Mouse (Mus musculus): ENCODE measurements around the gene Cybrd1.

The Cybrd1 gene

DNA sequence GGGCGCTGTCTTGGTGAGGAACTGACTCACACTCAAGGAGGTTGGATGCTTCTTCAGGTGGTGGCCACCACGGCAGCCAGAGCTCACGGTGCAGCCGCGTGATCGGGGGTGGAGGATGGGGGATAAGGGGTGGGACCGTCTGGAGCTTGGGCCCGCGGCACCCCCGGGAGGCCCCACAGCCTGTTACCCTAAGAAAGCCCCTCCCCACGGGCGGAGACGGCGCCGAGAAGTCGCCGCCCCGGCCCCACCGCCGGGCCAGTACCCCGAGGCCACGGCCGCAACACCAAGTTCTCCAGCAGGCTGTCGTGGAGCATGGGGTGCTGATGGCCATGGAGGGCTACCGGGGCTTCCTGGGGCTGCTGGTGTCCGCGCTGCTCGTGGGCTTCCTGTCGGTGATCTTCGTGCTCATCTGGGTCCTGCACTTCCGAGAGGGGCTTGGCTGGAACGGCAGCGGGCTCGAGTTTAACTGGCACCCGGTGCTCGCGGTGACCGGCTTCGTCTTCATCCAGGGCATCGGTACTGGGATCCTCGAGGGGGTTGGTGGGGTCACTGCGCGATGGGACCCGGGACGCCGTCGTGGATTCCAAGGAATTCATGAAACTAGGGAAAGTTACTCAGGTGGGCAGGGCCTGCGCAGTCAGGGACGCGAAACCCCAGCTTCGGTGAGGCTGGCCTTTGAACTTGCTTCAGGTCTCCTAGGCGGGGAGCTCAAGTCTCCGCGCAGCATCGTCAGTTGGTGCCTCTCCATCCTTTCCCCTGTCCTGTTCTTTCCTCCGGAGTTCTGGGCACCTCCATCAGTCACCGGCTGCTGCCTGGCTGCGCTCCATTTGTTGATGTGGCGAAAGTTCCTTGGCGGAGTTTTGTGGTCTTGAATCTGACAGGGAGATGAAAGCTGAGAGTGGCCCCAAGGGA, at the start of gene Cybrd1:
Cybrd1 (plus strand) TSS at position 127 of the 912 bp plus-strand sequence.
- peak; percentile 69 to 80 for DNase-seq

DNA sequence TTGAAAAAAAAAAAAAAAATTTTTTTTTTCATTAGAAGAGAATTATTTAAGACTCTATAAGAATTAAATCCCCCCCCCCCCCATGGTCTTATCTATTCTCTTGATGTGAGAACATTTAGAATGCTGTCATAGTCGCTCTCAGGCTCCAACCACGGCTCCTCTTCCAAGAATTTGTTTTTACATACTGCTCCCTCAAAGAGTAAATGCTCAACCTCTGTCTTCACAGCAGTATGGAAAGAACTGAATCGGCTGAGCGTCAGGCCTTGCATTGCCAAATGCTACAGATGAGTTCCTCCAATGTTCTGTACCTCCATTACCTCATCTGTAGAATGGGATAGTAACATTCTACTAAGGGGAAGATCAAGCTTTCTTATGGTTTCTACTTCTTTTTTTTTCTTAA, 46.1 kb upstream of the Cybrd1 start:
- DNase-seq = no peak

DNA sequence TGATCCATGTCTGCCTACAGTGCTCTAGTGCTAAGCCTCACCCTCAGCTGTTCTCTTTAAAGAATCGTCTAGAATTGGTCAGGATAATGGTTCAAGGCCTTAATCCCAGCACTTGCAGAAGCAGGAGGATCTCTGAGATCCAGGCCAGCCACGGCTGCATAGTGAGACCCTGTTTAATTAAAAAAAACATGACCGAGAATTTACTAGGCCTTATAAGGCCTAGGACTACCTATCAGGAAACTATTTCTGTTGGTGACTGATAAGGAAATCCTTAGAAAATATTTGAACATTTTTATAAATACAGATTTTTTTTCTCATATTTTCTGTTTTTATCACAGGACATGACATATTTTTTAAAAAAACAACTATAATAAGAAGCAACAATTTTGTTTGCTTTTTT, 44.4 kb upstream of the Cybrd1 start:
- DNase-seq = no peak

DNA sequence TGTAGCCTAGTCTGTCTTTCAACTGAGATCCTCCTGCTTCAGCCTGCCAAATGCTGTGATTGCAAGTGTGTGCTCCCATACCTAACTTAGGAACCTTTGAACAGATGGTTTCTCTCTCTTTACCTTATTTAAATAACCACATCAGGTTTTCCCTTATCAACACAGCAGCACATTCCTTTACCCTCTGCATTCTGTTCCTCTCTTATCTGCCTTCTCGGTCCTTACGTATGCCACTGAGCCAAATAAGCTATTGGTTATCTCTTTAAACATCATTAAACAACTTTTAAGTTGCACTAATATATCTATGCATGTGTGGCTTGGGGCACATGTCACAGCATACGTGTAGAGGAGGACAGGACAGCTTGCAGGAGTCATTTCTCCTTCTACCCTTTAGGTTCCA, 43.9 kb upstream of the Cybrd1 start:
- DNase-seq = no peak

DNA sequence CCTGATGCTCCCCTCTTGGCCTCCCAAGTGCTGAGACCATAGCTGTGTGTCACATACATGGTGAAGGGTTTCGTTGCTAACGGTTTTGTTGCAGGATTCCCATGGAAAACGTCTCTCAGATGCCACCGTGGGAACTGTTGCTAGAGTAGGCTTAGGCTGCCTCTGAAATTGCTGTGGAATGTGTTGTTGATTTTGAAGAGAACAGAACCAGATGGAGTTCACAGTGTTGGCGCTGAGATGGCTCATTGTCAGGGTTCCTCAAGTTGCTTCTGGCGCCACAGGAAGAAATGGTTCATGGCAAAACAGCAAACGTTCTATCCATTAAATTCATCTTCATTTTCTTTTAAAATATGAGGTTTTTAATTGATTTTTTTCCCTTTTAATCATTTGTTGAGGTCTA, 35.3 kb upstream of the Cybrd1 start:
- DNase-seq = no peak

DNA sequence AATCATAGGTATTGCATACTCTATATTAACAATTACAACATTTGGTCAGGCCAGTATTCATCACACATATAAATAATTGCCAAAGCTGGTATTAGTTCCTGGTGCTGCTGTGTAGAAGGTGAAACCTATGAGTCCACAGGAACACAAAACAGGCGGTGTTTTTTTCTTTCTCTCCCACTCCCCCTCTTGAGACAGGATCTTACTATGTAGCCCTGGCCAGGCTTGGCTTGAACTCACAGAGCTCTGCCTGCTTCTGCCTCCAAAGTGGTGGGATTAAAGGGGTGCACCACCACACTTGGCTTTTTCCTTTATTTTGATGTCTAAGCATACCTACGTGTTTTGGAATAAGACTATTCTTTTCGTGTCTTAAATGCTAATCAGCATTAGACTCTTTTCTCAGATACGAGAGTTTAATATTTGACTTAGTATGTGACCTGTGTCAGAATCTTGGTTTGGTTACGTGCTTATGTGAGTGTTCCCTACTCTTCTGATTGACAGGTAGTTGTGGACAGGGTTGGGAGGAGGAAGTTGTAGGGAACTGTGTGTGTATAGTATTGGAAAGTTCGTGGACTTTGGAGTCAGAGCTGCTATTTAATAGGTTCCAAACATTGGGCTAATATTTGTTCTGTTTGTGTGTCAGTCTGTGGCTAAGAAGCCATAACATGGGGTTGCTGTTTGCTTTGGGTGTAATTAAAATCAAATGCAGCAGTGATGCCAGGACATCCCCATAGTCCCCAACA, 34.1 kb upstream of the Cybrd1 start:
- DNase-seq = no peak

DNA sequence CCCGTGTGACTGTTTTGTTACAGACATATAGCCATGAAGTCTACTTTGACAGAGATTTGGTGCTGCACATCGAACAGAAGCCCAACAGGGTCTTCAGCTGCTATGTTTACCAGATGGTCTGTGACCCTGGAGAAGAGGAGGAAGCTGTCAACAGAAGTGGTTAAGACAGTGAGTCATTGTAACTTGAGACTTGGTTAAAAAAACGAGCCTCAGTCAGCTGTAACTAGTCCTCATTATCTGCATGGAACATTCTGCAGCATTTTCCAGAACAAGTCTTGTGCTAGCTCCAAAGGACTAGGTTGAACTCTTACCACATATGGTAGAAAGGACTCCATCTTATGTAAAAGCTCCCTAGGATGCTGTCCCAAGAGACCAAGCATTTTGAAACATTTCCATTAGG, 28.0 kb upstream of the Cybrd1 start:
- no peak for DNase-seq

DNA sequence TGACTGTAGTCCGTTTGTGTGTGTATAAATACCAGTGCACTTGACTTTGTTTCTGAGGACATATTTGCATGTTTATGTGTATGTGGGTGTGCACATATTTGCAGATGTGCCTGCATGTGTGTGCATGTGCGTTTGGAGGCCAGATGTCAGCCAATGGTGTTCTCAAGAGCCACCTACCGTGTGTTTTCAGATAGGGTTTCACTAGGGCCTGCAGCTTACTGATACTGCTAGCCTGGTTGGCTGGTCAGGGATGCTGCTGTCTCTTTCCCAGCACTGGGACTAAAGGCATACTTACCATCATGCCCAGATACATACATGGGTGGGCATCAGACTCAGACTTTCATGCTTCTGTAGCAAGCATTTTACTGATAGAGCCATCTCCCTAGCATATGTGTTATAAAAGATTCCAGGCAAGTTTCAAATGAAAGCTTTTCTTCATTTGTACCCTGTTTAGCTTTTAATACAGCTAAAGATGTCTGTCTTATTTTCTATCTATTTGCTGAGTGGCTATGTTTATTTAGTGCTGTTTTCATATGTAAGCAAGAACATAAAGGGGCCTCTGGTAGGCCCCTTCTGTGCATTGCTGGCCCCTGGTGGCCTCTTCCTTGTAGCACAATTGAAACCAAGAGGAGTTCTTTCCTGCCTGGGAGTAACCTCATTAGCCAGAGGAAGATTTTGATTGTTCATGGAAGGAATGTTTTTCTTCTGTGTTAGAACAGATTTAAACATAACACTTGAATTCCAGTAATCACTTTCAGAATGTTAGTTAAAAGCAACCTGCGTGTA, 26.9 kb upstream of the Cybrd1 start:
- no peak for DNase-seq

DNA sequence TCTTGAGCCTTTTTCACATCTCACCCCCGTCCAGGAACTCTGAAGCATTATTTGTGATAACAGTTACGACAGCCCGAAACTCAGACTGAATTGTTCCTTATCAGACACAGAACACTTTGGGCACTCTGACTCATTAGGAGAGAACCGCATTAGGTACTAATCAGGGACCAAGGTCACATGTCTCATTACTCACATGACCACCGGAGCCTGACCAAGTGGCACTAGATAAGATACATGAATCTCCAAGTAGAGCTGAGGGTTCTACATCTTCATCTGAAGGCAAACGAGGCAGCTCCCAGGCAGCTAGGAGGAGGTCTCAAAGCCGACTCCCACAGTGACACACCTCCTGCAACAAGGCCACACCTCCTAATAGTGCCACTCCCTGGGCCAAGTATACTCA, 21.6 kb upstream of the Cybrd1 start:
- no peak for DNase-seq

DNA sequence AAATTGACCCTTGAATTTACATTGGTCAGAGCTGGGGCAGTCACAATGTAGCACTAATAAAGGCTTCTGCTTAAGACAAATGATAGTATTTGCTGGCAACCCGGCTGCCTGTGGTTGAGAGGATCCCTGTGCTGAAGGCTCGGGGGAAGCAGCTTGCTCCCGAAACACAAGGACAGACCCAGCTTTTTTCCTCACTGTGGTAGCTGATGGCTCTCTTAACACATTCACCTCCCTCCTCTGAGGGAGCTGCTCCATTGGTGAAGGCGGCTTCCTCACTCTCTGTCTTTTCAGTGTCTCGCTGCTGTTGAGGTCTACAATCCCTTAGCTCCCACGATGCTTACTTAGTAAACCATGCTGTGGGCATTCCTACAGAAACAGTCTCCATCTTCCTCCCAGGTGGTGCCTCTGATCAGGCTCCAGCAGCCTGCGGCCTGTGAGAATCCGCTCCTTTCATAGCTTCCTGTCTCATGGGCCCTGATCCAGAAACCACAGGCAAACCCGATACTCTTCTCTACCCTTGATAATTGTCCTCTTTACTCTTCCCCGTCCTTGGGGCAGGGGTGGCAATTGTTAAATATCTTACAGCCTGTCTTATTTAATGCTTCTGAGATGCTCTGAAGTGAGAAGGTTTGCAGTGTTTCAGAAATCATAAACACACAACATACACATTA, 15.0 kb upstream of the Cybrd1 start:
- DNase-seq = peak; percentile 13 to 15

DNA sequence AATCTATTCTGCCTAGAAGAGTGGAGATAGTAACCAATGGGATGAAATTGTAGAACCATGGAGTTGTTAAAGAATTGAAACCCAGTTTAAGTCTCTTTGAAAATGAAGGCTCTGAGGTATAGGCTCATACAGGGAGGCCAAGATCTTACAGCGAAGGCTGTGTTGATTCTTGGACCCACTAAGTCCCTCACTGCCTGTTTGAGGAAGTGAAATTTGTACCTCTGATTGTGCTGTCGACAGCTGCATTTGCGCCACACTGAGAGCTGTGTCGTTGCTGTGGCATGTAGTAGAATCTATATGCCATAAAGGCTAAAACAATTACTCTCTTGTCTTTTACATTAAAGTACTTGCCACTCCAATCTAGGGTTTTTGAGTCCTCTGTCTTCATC, 14.4 kb upstream of the Cybrd1 start:
- no peak for DNase-seq

DNA sequence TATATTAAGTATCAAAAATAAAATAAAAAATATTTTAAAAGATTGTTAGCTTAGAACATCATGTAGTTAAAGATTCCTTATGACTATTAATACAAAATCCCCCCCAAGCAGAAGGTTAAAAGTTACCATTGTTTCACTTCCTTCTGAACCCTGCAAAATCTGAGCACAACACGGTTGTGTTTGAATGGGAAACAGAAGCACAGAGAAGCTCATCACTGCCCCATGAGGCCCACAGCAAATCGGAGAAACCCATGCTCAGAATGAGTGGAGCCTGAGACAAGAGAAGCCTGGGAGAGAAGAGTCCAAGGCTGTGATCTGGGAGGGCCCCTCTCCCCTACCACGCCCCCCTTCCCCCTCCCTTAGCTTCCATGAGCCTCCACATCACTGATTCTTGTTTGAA, 13.0 kb upstream of the Cybrd1 start:
- DNase-seq = no peak

DNA sequence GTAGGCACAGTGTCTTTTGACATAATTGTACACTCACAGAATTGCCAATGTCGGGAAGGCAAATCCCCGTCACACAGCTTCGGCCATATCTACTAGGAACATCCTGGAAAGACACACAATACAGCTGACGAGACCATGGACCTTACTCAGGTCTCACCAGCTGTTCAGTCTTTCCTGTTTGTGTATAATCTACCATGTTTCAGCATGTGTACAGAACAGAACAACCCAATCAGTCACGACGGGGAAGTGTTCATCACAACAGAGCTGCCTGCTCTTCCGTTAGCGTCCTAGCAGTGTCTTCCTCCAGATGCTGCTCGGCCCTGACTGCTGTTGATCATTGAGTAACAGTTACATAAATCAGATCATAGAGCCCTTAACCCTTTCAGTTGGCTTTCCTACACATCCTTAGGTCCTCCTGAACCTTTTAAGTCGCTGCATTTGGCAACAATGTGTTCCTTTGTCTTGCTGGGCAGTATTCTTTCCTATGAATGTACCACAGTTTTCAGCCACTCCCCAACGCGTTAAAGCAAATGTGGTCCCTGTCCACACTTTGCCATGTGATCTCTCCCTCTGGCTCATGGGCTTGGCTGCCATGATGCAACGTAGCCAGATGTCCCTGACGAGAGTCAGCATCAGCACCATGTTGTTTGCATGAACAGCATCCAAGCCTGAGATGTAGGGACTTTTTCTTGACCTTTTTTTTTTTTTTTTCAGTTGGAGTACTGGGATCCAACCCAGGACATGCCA, 12.1 kb upstream of the Cybrd1 start:
- DNase-seq = no peak

DNA sequence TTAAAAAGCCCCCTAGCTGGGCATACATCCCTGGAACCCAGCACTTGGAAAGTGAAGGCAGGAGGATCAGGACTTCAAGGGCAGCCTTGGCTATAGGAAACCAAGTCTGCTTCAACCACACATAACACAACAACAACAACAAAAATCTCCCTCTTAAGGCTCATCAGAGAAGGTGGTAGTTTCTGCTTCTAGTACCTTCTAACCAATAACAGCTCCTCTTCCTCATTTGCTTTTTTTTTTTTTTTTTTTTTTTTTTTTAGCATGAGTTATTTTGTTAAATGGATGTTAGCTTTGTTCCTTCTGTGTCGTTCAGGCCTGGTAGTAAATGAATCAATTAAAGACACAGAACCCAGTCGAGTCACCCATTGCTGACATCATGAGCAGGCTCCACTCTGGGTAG, 10.5 kb upstream of the Cybrd1 start:
- no peak for DNase-seq

DNA sequence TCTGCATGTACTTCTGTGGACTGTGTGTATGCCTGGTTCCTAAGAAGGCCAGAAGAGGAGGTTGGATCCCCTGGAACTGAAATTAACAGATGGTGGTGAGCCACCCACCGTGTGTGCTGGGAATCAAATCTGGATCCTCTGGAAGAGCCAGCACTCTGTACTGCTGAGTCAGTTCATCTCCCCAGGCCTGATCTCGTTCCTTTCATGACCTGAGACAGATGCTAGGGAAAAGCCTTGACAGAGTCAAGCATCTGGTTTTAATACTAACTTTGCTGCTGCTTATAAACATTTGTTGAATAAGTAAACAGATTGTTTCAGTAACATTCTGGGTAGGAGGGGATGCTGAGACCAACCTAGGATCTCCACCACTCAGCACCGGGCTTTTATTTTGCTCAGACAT, 9.2 kb upstream of the Cybrd1 start:
- DNase-seq = no peak

DNA sequence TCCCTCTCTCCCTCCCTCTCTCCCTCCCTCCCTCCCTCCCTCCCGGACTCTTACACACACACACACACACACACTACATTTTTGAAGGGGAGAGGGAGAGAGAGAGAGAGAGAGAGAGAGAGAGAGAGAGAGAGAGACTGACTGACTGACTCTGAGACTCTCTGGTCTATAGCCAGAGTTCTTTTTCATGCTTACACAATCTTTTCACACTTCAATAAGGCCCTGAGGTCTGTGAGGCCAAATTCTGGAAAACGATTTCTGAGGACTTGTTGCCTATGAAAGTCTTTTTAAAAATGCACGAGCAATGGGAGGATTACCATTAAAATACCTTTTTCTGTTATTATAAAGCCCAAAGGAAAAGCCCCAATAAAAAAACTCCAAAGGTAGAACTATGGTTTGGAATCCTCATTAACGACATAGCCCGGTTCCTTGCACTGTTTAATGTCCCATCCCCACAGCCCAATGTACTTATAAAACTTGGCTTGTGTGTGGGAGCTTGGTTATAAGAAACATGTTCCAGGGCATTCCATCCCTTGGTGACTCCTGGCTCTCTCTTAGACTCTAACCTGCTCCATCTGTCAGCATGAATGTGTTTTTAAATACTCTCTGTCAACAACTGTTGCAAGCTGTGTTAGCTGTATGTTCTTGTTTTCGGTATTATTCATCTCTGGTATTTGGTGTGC, 4.1 kb upstream of the Cybrd1 start:
- no peak for DNase-seq

DNA sequence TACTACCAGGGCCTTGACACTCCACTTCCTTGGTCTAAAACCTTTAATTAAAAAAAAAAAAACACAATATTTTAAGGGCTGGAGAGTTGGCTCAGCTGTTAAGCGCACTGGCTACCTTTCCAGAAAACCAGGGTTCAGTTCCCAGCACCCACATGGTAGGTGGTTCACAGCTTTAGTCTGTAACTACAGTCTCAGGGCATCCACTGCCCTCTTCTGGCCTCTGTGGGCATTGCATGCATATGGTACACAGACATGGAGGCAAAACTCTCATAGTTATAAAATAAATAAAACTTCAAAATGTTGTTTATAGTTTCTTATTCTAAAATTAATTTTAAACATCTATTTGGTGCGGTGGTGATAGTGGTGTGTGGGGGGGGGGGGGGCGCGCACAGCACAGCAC, 1.6 kb upstream of the Cybrd1 start:
- DNase-seq = no peak

DNA sequence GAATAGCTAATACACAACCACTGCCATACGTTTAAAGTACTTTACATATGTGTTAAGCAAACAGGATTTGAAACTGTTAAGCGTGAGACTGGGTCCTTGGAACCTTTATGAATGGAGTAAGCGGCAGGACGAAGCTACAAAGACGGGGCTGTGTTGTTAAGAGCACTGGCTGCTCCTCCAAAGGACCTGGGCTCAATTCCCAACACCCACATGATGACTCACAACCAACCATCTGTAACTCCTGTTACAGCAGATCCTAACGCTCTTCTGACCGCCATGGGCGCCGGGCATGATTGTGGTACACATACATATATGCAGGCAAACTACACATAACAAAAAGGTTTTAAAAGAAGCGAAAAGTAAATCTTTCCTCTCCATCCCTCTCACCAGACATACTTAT, 3.1 kb downstream of the Cybrd1 start:
- no peak for DNase-seq

DNA sequence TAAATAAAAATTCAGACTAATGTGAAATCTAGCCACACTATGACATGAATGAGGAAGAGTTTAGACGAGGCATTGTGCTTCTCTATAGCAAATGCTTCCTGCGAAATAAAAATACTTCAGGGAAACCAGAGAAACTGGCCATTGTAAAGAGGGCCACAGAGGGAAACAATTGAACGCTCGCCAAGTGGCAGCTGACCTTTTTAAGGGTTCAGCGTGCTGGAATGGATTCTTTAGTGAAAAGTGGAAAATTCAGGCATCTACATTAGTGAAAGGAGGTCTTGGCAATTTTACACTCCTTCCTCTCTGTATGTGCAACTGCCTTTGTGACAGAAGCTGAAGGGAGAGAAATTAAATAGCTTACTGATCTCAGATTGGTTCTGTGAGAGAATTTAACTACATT, 3.7 kb downstream of the Cybrd1 start:
- peak; percentile 13 to 18 for DNase-seq

DNA sequence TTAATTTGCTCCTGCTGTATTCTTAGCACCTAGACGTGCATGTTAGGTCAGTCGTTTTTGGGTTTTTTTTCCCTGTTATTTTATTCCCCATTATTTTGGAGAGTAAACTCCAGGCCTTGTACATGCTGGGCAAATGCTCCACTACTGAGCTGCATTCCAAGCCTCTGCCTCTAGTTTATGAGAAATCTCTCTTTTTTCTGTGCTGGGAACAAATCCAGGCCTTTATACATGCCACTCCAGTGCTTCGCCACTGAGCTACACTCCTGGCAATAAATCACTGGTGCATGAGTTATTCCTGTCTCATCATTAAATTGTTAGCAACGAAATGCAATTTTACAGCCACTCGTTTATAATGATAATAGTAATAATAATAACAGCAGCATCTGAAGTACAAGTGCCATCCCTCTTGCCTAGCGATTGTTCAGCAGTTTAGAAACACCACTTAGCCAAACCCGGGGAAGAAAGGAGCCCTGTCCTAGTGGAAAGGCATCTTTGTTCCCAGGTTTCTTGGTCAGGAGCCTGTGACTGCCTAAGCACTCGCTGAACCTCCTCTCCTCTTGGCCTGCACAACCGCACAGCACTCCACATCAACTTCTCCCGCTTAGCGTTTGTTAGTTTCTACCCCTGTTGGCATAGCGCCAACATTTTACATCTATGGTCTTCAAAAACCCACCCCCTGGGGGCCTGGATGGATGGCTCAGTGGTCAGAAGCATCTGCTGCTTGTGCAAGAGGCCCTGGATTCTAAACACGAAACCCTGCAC, 4.7 kb downstream of the Cybrd1 start:
- DNase-seq = peak; percentile 35 to 40

DNA sequence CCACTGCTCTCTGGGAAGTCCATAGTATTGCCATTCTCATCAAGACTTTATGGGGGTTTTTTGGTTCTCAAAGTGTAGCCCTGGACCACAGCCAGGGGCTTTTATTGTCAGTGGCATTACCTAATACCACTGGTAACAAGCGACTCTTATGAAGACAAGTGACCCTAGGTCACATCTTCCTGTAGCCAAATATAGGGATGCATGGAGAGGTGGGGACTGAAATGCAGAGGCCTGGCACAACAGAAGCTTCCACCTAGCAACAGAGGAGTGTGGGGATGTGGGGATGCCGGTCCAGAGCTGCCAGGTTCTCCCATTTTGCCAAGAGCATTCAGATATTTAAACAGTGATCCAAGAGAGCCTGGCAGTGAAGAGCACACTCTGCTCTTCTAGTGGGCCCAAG, 5.9 kb downstream of the Cybrd1 start:
- no peak for DNase-seq
